Mouse (Mus musculus) embryonic facial prominence, embryonic 10.5 days (tissue): ENCODE results near the gene Nupr1. TPM values are rescaled to one million over a fixed set of nuclear protein-coding genes. Genes with fewer than 3 reads are reported as not detected.

Experiments
- DNase-seq: peaks from one replicate; pipeline ENCODE4 v3.0.0-alpha.2; 2017; ENCODE audit warnings: low spot score
- H3K27ac ChIP-seq: fragments of 300-500 bp; sonication (generic); replicated peaks from 2 replicates; pipeline ENCODE4 v1.5.1; 2016; ENCODE audit warnings: mild to moderate bottlenecking
- H3K27me3 ChIP-seq: fragments of 300-500 bp; sonication (generic); replicated peaks from 2 replicates; pipeline ENCODE4 v1.6.1; 2016; ENCODE audit warnings: low read depth, mild to moderate bottlenecking; ENCODE audit not compliant: poor library complexity, severe bottlenecking
- H3K36me3 ChIP-seq: fragments of 300-500 bp; sonication (generic); replicated peaks from 2 replicates; pipeline ENCODE4 v1.6.1; 2016; ENCODE audit warnings: mild to moderate bottlenecking, moderate library complexity
- H3K4me1 ChIP-seq: fragments of 300-500 bp; sonication (generic); 2 replicates; pipeline ENCODE4 v1.6.1; 2016
- H3K4me3 ChIP-seq: fragments of 300-500 bp; sonication (generic); 2 replicates; pipeline ENCODE4 v1.5.1; 2016; ENCODE audit warnings: mild to moderate bottlenecking, moderate library complexity
- H3K9me3 ChIP-seq: fragments of 300-500 bp; sonication (generic); 2 replicates; pipeline ENCODE4 v1.6.1; 2016; ENCODE audit warnings: mild to moderate bottlenecking
- WGBS: fragments of 180-500 bp; shearing (Covaris S2); methylation state at CpG from one replicate; pipeline ENCODE4 v1.1.7; 2016; 5-methylcytosine and 5-hydroxymethylcytosine counted together
- polyA plus RNA-seq: library from polyadenylated mRNA; unstranded; fragments of >200 nt; fragmentation: Nextera tagmentation; extraction: Ambion mirVana; gene quantifications from 2 replicates; pipeline ENCODE4 v1.2.1, GENCODE M21; 2016

Nupr1 gene
- 0.92 and 1.2 TPM in 2 replicates for polyA plus RNA-seq

- Histone ChIP-seq H3K36me3 (no peaks in the 10 kb centered on the region), H3K9me3 (no peaks in the 10 kb centered on the region), H3K4me3 (no peak within 1 kb of the TSS), H3K27ac (no peak within 1 kb of the TSS), H3K4me1 (0 out of 2 replicates have a peak, but pooled peaks cover under 1% of the 10 kb centered on the region), H3K27me3 (no peaks in the 10 kb centered on the region)
- no peak for DNase-seq
- WGBS = 88% methylated on average over 4 of the region's 4 CpGs
These were observed at the start of gene Nupr1 for GRCm38 (mm10) chr7:126630824-126631518. Gene Nupr1 (minus strand): TSS chr7:126630861.

- Histone ChIP-seq H3K9me3 (no peaks in the 10 kb centered on the region), H3K27ac (no peak overlapping the region), H3K36me3 (peaks cover 40% of the 10 kb centered on the region), H3K4me3 (no peak overlapping the region), H3K4me1 (no peaks in the 10 kb centered on the region), H3K27me3 (no peaks in the 10 kb centered on the region)
- 91% methylated on average over 5 of the region's 5 CpGs for WGBS
- no peak for DNase-seq
These were observed 49.0 kb upstream of the Nupr1 start for GRCm38 (mm10) chr7:126679683-126680082.

GRCm38 (mm10) chr7:126678545-126679341 lies 48.1 kb upstream of the Nupr1 start:
- 83% methylated on average over 8 of the region's 8 CpGs for WGBS
- no peaks in the 10 kb centered on the region for H3K4me1 ChIP-seq
- H3K36me3 ChIP-seq = peaks cover 49% of the 10 kb centered on the region
- H3K9me3 ChIP-seq = no peaks in the 10 kb centered on the region
- DNase-seq = no peak
- no peak overlapping the region for H3K27ac ChIP-seq
- H3K4me3 ChIP-seq = no peak overlapping the region
- no peaks in the 10 kb centered on the region for H3K27me3 ChIP-seq

- H3K36me3 ChIP-seq = peaks cover 67% of the 10 kb centered on the region
- H3K9me3 ChIP-seq = no peaks in the 10 kb centered on the region
- 88% methylated on average over 4 of the region's 4 CpGs for WGBS
These were observed 46.1 kb upstream of the Nupr1 start for GRCm38 (mm10) chr7:126676631-126677220.

GRCm38 (mm10) chr7:126676207-126676606 lies 45.5 kb upstream of the Nupr1 start, which contains the start of gene Sult1a1:
Gene Sult1a1 (minus strand): TSS chr7:126676432.
- H3K36me3 ChIP-seq = peaks cover 73% of the 10 kb centered on the region
- 79% methylated on average over 1 of the region's 1 CpGs for WGBS
- H3K27me3 ChIP-seq = no peaks in the 10 kb centered on the region
- no peak for DNase-seq
- no peaks in the 10 kb centered on the region for H3K4me1 ChIP-seq
- no peak within 1 kb of the TSS for H3K27ac ChIP-seq
- no peak within 1 kb of the TSS for H3K4me3 ChIP-seq
- no peaks in the 10 kb centered on the region for H3K9me3 ChIP-seq

More at GRCm38 (mm10) chr7:126676631-126677220, 46.1 kb upstream of the Nupr1 start:
- Histone ChIP-seq H3K27ac (no peak overlapping the region), H3K4me1 (no peaks in the 10 kb centered on the region), H3K4me3 (no peak overlapping the region), H3K27me3 (no peaks in the 10 kb centered on the region)
- no peak for DNase-seq

- no peak overlapping the region for H3K4me3 ChIP-seq
These were observed 44.4 kb upstream of the Nupr1 start for GRCm38 (mm10) chr7:126675104-126675503.

GRCm38 (mm10) chr7:126672111-126672510 lies 41.5 kb upstream of the Nupr1 start:
- WGBS = 92% methylated on average over 9 of the region's 9 CpGs
- Histone ChIP-seq H3K9me3 (no peaks in the 10 kb centered on the region), H3K27ac (no peak overlapping the region), H3K4me1 (no peaks in the 10 kb centered on the region), H3K36me3 (peaks cover 84% of the 10 kb centered on the region), H3K27me3 (no peaks in the 10 kb centered on the region), H3K4me3 (no peak overlapping the region)
- DNase-seq = no peak

More at GRCm38 (mm10) chr7:126675104-126675503, 44.4 kb upstream of the Nupr1 start:
- DNase-seq = no peak
- no peaks in the 10 kb centered on the region for H3K9me3 ChIP-seq
- 93% methylated on average over 8 of the region's 8 CpGs for WGBS
- no peaks in the 10 kb centered on the region for H3K4me1 ChIP-seq
- H3K27me3 ChIP-seq = no peaks in the 10 kb centered on the region
- H3K27ac ChIP-seq = no peak overlapping the region
- peaks cover 76% of the 10 kb centered on the region for H3K36me3 ChIP-seq

GRCm38 (mm10) chr7:126670152-126670551 lies 39.5 kb upstream of the Nupr1 start:
- peaks cover 85% of the 10 kb centered on the region for H3K36me3 ChIP-seq

GRCm38 (mm10) chr7:126668452-126668851 lies 37.8 kb upstream of the Nupr1 start:
- no peaks in the 10 kb centered on the region for H3K9me3 ChIP-seq
- no peak overlapping the region for H3K27ac ChIP-seq
- 86% methylated on average over 5 of the region's 5 CpGs for WGBS
- H3K4me1 ChIP-seq = 0 out of 2 replicates have a peak, but pooled peaks cover 3% of the 10 kb centered on the region
- DNase-seq = no peak
- H3K36me3 ChIP-seq = peaks cover 87% of the 10 kb centered on the region
- H3K27me3 ChIP-seq = no peaks in the 10 kb centered on the region
- H3K4me3 ChIP-seq = no peak overlapping the region

More at GRCm38 (mm10) chr7:126670152-126670551, 39.5 kb upstream of the Nupr1 start:
- no peak for DNase-seq
- no peaks in the 10 kb centered on the region for H3K27me3 ChIP-seq
- H3K4me1 ChIP-seq = no peaks in the 10 kb centered on the region
- no peaks in the 10 kb centered on the region for H3K9me3 ChIP-seq
- no peak overlapping the region for H3K27ac ChIP-seq
- H3K4me3 ChIP-seq = no peak overlapping the region
- WGBS = 95% methylated on average over 3 of the region's 3 CpGs

GRCm38 (mm10) chr7:126667495-126668090 lies 36.9 kb upstream of the Nupr1 start:
- no peak overlapping the region for H3K27ac ChIP-seq
- WGBS = 89% methylated on average over 9 of the region's 9 CpGs
- no peaks in the 10 kb centered on the region for H3K9me3 ChIP-seq
- no peak for DNase-seq
- 0 out of 2 replicates have a peak, but pooled peaks cover 3% of the 10 kb centered on the region for H3K4me1 ChIP-seq
- no peak overlapping the region for H3K4me3 ChIP-seq
- H3K27me3 ChIP-seq = no peaks in the 10 kb centered on the region
- H3K36me3 ChIP-seq = peaks cover 85% of the 10 kb centered on the region

GRCm38 (mm10) chr7:126665269-126665668 lies 34.6 kb upstream of the Nupr1 start:
- 0 out of 2 replicates have a peak, but pooled peaks cover 3% of the 10 kb centered on the region for H3K4me1 ChIP-seq
- WGBS = 94% methylated on average over 3 of the region's 3 CpGs
- H3K9me3 ChIP-seq = no peaks in the 10 kb centered on the region
- no peaks in the 10 kb centered on the region for H3K27me3 ChIP-seq
- H3K27ac ChIP-seq = no peak overlapping the region
- no peak for DNase-seq
- no peak overlapping the region for H3K4me3 ChIP-seq
- peaks cover 77% of the 10 kb centered on the region for H3K36me3 ChIP-seq

GRCm38 (mm10) chr7:126663646-126664045 lies 33.0 kb upstream of the Nupr1 start:
- no peak overlapping the region for H3K27ac ChIP-seq
- peaks cover 64% of the 10 kb centered on the region for H3K36me3 ChIP-seq
- H3K27me3 ChIP-seq = no peaks in the 10 kb centered on the region
- 64% methylated on average over 8 of the region's 8 CpGs for WGBS
- no peak for DNase-seq
- H3K9me3 ChIP-seq = no peaks in the 10 kb centered on the region
- no peak overlapping the region for H3K4me3 ChIP-seq
- 0 out of 2 replicates have a peak, but pooled peaks cover 3% of the 10 kb centered on the region for H3K4me1 ChIP-seq
